Mouse (Mus musculus) heart, postnatal 0 days (tissue): ENCODE data around the gene Rassf5. TPM values are rescaled to one million over a fixed set of nuclear protein-coding genes. Genes with fewer than 3 reads are reported as not detected.

Experiments used
- ATAC-seq: fragments of 200-750 bp; cut with Nextera tagmentation; 2 replicates; pipeline ENCODE4 v1.8.0; 2017; ENCODE audit warnings: low read depth, moderate number of reproducible peaks, moderate library complexity; ENCODE audit not compliant: insufficient read depth
- DNase-seq: peaks from one replicate; pipeline ENCODE4 v3.0.0-alpha.2; 2016; ENCODE audit warnings: low spot score
- H3K27ac ChIP-seq: fragments of 300-500 bp; sonication (generic); 2 replicates; pipeline ENCODE4 v1.5.1; 2014; ENCODE audit warnings: low read depth, mild to moderate bottlenecking
- H3K27me3 ChIP-seq: fragments of 300-500 bp; sonication (generic); 2 replicates; pipeline ENCODE4 v1.6.1; 2014; ENCODE audit warnings: low read length, mixed read lengths; ENCODE audit not compliant: control insufficient read depth, insufficient read depth
- H3K36me3 ChIP-seq: fragments of 300-500 bp; sonication (generic); replicated peaks from 2 replicates; pipeline ENCODE4 v1.6.1; 2014; ENCODE audit warnings: low read length, mixed read lengths; ENCODE audit not compliant: control insufficient read depth, insufficient read depth
- H3K4me1 ChIP-seq: fragments of 300-500 bp; sonication (generic); 2 replicates; pipeline ENCODE4 v1.6.1; 2014; ENCODE audit warnings: antibody characterized with exemption; ENCODE audit not compliant: control insufficient read depth, insufficient read depth
- H3K4me2 ChIP-seq: fragments of 300-500 bp; sonication (generic); 2 replicates; pipeline ENCODE4 v1.6.1; 2014; ENCODE audit warnings: low read depth, mild to moderate bottlenecking, low read length, moderate library complexity
- H3K4me3 ChIP-seq: fragments of 300-500 bp; sonication (generic); 2 replicates; pipeline ENCODE4 v1.5.1; 2014; ENCODE audit warnings: low read depth, low read length
- H3K9ac ChIP-seq: fragments of 300-500 bp; sonication (generic); replicated peaks from 2 replicates; pipeline ENCODE4 v1.6.1; 2014; ENCODE audit warnings: low read depth, low read length, mixed read lengths
- H3K9me3 ChIP-seq: fragments of 300-500 bp; sonication (generic); replicated peaks from 2 replicates; pipeline ENCODE4 v1.6.1; 2016; ENCODE audit warnings: low read length; ENCODE audit not compliant: control insufficient read depth
- CTCF ChIP-seq: IDR thresholded peaks from 2 replicates; pipeline ENCODE4 v1.5.1; 2016; ENCODE audit warnings: antibody characterized with exemption, control low read depth, low read depth
- EP300 ChIP-seq: IDR thresholded peaks from 2 replicates; pipeline ENCODE4 v1.6.1; 2016; ENCODE audit warnings: antibody characterized with exemption, low read depth
- WGBS: fragments of 180-500 bp; shearing (Covaris S2); extraction: QIAGEN DNeasy Blood & Tissue Kit; methylation state at CpG from one replicate; pipeline ENCODE4 v1.1.7; 2014; 5-methylcytosine and 5-hydroxymethylcytosine counted together
- polyA plus RNA-seq: library from polyadenylated mRNA; unstranded; fragments of >200 nt; fragmentation: Nextera tagmentation; extraction: Ambion mirVana; gene quantifications from 2 replicates; pipeline ENCODE4 v1.2.1, GENCODE M21; 2015
- total RNA-seq: library from RNA; depleted of rRNA; stranded (reverse); fragments of >200 nt; gene quantifications from 2 replicates; pipeline ENCODE4 v1.2.3, GENCODE M21; 2014; ENCODE audit warnings: low replicate concordance

Rassf5 gene
- total and polyA plus RNA-seq, 2 experiments from 2014 or later = 3.3 TPM

GRCm38 (mm10) chr1:131195653-131196052 is 49.4 kb downstream of the Rassf5 start:
- no peak for ATAC-seq
- no peak overlapping the region for H3K4me3 ChIP-seq
- no peak overlapping the region for H3K4me2 ChIP-seq
- H3K9me3 ChIP-seq = no peaks in the 10 kb centered on the region
- H3K9ac ChIP-seq = no peak overlapping the region
- WGBS = 79% methylated on average over 7 of the region's 7 CpGs
- no peak for DNase-seq
- no peak for TF ChIP-seq CTCF
- no peak overlapping the region for H3K27ac ChIP-seq
- H3K4me1 ChIP-seq = no peaks in the 10 kb centered on the region
- H3K27me3 ChIP-seq = no peaks in the 10 kb centered on the region
- H3K36me3 ChIP-seq = no peaks in the 10 kb centered on the region

- no peak overlapping the region for H3K9ac ChIP-seq
- no peaks in the 10 kb centered on the region for H3K9me3 ChIP-seq
- DNase-seq (no peak), ATAC-seq (no peak)
- no peak overlapping the region for H3K4me2 ChIP-seq
- WGBS = 52% methylated on average over 3 of the region's 3 CpGs
- no peak overlapping the region for H3K27ac ChIP-seq
- H3K36me3 ChIP-seq = no peaks in the 10 kb centered on the region
- TF ChIP-seq EP300 = no peak
- TF ChIP-seq CTCF = no peak
- no peak overlapping the region for H3K4me3 ChIP-seq
- no peaks in the 10 kb centered on the region for H3K27me3 ChIP-seq
- no peaks in the 10 kb centered on the region for H3K4me1 ChIP-seq
Measured at GRCm38 (mm10) chr1:131193746-131194145, 51.3 kb downstream of the Rassf5 start.

GRCm38 (mm10) chr1:131188655-131189054 is 56.4 kb downstream of the Rassf5 start:
- 65% methylated on average over 5 of the region's 5 CpGs for WGBS
- ATAC-seq = no peak
- no peaks in the 10 kb centered on the region for H3K27me3 ChIP-seq
- H3K4me2 ChIP-seq = no peak overlapping the region
- no peak overlapping the region for H3K27ac ChIP-seq
- TF ChIP-seq EP300 = no peak
- TF ChIP-seq CTCF = no peak
- DNase-seq = no peak
- H3K4me1 ChIP-seq = peaks cover 21% of the 10 kb centered on the region
- no peak overlapping the region for H3K9ac ChIP-seq
- no peak overlapping the region for H3K4me3 ChIP-seq
- no peaks in the 10 kb centered on the region for H3K36me3 ChIP-seq
- no peaks in the 10 kb centered on the region for H3K9me3 ChIP-seq

- ATAC-seq (no peak), DNase-seq (no peak)
- no peak for TF ChIP-seq CTCF
- no peak for TF ChIP-seq EP300
- no peak overlapping the region for H3K9ac ChIP-seq
- no peak overlapping the region for H3K4me2 ChIP-seq
- no peak overlapping the region for H3K4me3 ChIP-seq
- no peaks in the 10 kb centered on the region for H3K9me3 ChIP-seq
- WGBS = 80% methylated on average over 5 of the region's 5 CpGs
- H3K27me3 ChIP-seq = no peaks in the 10 kb centered on the region
- H3K4me1 ChIP-seq = peaks cover 21% of the 10 kb centered on the region
- H3K36me3 ChIP-seq = no peaks in the 10 kb centered on the region
- no peak overlapping the region for H3K27ac ChIP-seq
Measured at GRCm38 (mm10) chr1:131187856-131188255, 57.2 kb downstream of the Rassf5 start.

GRCm38 (mm10) chr1:131186995-131187394 is 58.1 kb downstream of the Rassf5 start:
- 72% methylated on average over 6 of the region's 6 CpGs for WGBS
- ATAC-seq (no peak), DNase-seq (no peak)
- TF ChIP-seq EP300 = no peak
- no peak for TF ChIP-seq CTCF
- H3K36me3 ChIP-seq = no peaks in the 10 kb centered on the region
- H3K9ac ChIP-seq = no peak overlapping the region
- no peaks in the 10 kb centered on the region for H3K27me3 ChIP-seq
- H3K4me3 ChIP-seq = no peak overlapping the region
- H3K9me3 ChIP-seq = no peaks in the 10 kb centered on the region
- peaks cover 21% of the 10 kb centered on the region for H3K4me1 ChIP-seq
- no peak overlapping the region for H3K27ac ChIP-seq
- H3K4me2 ChIP-seq = no peak overlapping the region

- WGBS = 14% methylated on average over 13 of the region's 13 CpGs
- no peaks in the 10 kb centered on the region for H3K9me3 ChIP-seq
- H3K36me3 ChIP-seq = no peaks in the 10 kb centered on the region
- no peak overlapping the region for H3K27ac ChIP-seq
- H3K27me3 ChIP-seq = no peaks in the 10 kb centered on the region
- TF ChIP-seq EP300 = no peak
- no peak for TF ChIP-seq CTCF
- no peak for DNase-seq
- H3K9ac ChIP-seq = no peak overlapping the region
- H3K4me1 ChIP-seq = peaks cover 21% of the 10 kb centered on the region
- 0 out of 2 replicates have a peak overlapping the region, but pooled peaks have one; percentile 5 for H3K4me2 ChIP-seq
- H3K4me3 ChIP-seq = no peak overlapping the region
- no peak for ATAC-seq
Measured at GRCm38 (mm10) chr1:131185821-131186506, 59.1 kb downstream of the Rassf5 start.
